Mouse (Mus musculus) gastrocnemius, adult 2 months (tissue): ENCODE measurements around the gene Mast4. TPM values are rescaled to one million over a fixed set of nuclear protein-coding genes. Genes with fewer than 3 reads are reported as not detected.

Experiments
- DNase-seq: peaks from one replicate; pipeline ENCODE4 v3.0.0; 2022
- H3K27ac ChIP-seq: fragments of 200-600 bp; 2 replicates; pipeline ENCODE4 v1.8.1; 2022; ENCODE audit warnings: mild to moderate bottlenecking
- H3K4me3 ChIP-seq: fragments of 200-600 bp; 2 replicates; pipeline ENCODE4 v1.8.1; 2022; ENCODE audit warnings: mild to moderate bottlenecking, moderate library complexity
- CTCF ChIP-seq: fragments of 200-600 bp; IDR thresholded peaks from 2 replicates; pipeline ENCODE4 v1.8.1; 2022; ENCODE audit warnings: antibody characterized with exemption, mild to moderate bottlenecking, moderate library complexity
- intact Hi-C: fragments of 180-260 bp; cut with DNase I; formaldehyde crosslinking; loops from one replicate; pipeline ENCODE4 v1.15.1; 2025
- total RNA-seq, 2 experiments: library from RNA; stranded (reverse); gene quantifications; 2 replicates each; pipeline ENCODE4 v1.2.3; 2021

Mast4 gene
- total RNA-seq, 2 experiments from 2014 or later, result 47.2 to 49.9 TPM

- TF ChIP-seq CTCF, result no peak
- no peak for DNase-seq
- H3K27ac ChIP-seq, result no peak overlapping the region
- H3K4me3 ChIP-seq, result no peak overlapping the region
- intact Hi-C loops, result no loop called here
These were observed 483.7 kb downstream of the Mast4 start for GRCm38 (mm10) chr13:102850594-102850993.

GRCm38 (mm10) chr13:102849068-102849467 lies 485.2 kb downstream of the Mast4 start:
- H3K27ac ChIP-seq, result peak overlapping the region; percentile 16; the same call in 1 of the 2 replicates
- TF ChIP-seq CTCF, result no peak
- DNase-seq, result no peak
- intact Hi-C loops, result no loop called here
- H3K4me3 ChIP-seq, result no peak overlapping the region

GRCm38 (mm10) chr13:102846473-102846872 lies 487.8 kb downstream of the Mast4 start:
- Histone ChIP-seq H3K4me3 (no peak overlapping the region), H3K27ac (peak overlapping the region; percentile 28; the same call in 1 of the 2 replicates)
- intact Hi-C loops, result no loop called here
- no peak for TF ChIP-seq CTCF
- no peak for DNase-seq

- no peak for TF ChIP-seq CTCF
- no peak overlapping the region for H3K27ac ChIP-seq
- no peak overlapping the region for H3K4me3 ChIP-seq
- DNase-seq, result no peak
- intact Hi-C loops, result no loop called here
These were observed 491.6 kb downstream of the Mast4 start for GRCm38 (mm10) chr13:102842715-102843114.

GRCm38 (mm10) chr13:102842237-102842636 lies 492.1 kb downstream of the Mast4 start:
- Histone ChIP-seq H3K27ac (no peak overlapping the region), H3K4me3 (no peak overlapping the region)
- no peak for DNase-seq
- TF ChIP-seq CTCF, result no peak
- intact Hi-C loops, result no loop called here

- no peak overlapping the region for H3K27ac ChIP-seq
- DNase-seq, result no peak
- no peak for TF ChIP-seq CTCF
- no peak overlapping the region for H3K4me3 ChIP-seq
- intact Hi-C loops, result no loop called here
These were observed 494.4 kb downstream of the Mast4 start for GRCm38 (mm10) chr13:102839741-102840482.

- no peak for DNase-seq
- no peak overlapping the region for H3K4me3 ChIP-seq
- H3K27ac ChIP-seq, result no peak overlapping the region
- TF ChIP-seq CTCF, result no peak
- intact Hi-C loops, result no loop called here
These were observed 496.9 kb downstream of the Mast4 start for GRCm38 (mm10) chr13:102837427-102837826.

- intact Hi-C loops, result no loop called here
These were observed 499.0 kb downstream of the Mast4 start for GRCm38 (mm10) chr13:102835336-102835735.

GRCm38 (mm10) chr13:102818287-102818686 lies 516.0 kb downstream of the Mast4 start:
- no peak for DNase-seq
- intact Hi-C loops, result no loop called here
- no peak for TF ChIP-seq CTCF
- no peak overlapping the region for H3K27ac ChIP-seq
- H3K4me3 ChIP-seq, result no peak overlapping the region

More at GRCm38 (mm10) chr13:102835336-102835735, 499.0 kb downstream of the Mast4 start:
- no peak overlapping the region for H3K27ac ChIP-seq
- DNase-seq, result no peak
- TF ChIP-seq CTCF, result no peak
- H3K4me3 ChIP-seq, result no peak overlapping the region

GRCm38 (mm10) chr13:102816689-102817088 lies 517.6 kb downstream of the Mast4 start:
- no peak for DNase-seq
- Histone ChIP-seq H3K27ac (no peak overlapping the region), H3K4me3 (no peak overlapping the region)
- intact Hi-C loops, result no loop called here
- TF ChIP-seq CTCF, result no peak

- Histone ChIP-seq H3K4me3 (no peak overlapping the region), H3K27ac (no peak overlapping the region)
- intact Hi-C loops, result no loop called here
- no peak for TF ChIP-seq CTCF
- DNase-seq, result no peak
These were observed 519.1 kb downstream of the Mast4 start for GRCm38 (mm10) chr13:102815158-102815557.

GRCm38 (mm10) chr13:102811129-102811832 lies 523.0 kb downstream of the Mast4 start:
- intact Hi-C loops, result loop anchor here (2.0 to 5.0 kb wide), 2 partner anchors 94 to 301 kb away; no protein-coding TSS in a partner anchor
- Histone ChIP-seq H3K27ac (peak overlapping the region; percentile 63), H3K4me3 (peak overlapping the region; percentile 65)
- peak; percentile 72 for DNase-seq
- peak; percentile 52 for TF ChIP-seq CTCF

- intact Hi-C loops, result no loop called here
These were observed 527.6 kb downstream of the Mast4 start for GRCm38 (mm10) chr13:102806652-102807051.

More at GRCm38 (mm10) chr13:102806652-102807051, 527.6 kb downstream of the Mast4 start:
- no peak for TF ChIP-seq CTCF
- DNase-seq, result no peak
- Histone ChIP-seq H3K27ac (no peak overlapping the region), H3K4me3 (no peak overlapping the region)
